Mouse (Mus musculus) MEL (cell line): Measurements from ENCODE around the gene Lrrc73.

Source experiments
- CTCF ChIP-seq, 3 experiments: IDR thresholded peaks in 2 of 3; conservative IDR thresholded peaks in 1 of 3; 2 replicates each; pipeline ENCODE4 v1.5.1; 2011 to 2012; ENCODE audit warnings: low read length in 3 of 3, low read depth in 2 of 3, mild to moderate bottlenecking in 2 of 3, improper control_type of control experiment in 1 of 3, inconsistent platforms in 1 of 3, mixed read lengths in 1 of 3, moderate library complexity in 1 of 3; ENCODE audit not compliant: control insufficient read depth in 1 of 3, insufficient read depth in 1 of 3, poor library complexity in 1 of 3, severe bottlenecking in 1 of 3
- EP300 ChIP-seq, 2 experiments: IDR thresholded peaks; 2 replicates each; pipeline ENCODE4 v1.6.1; 2011; ENCODE audit warnings: improper control_type of control experiment in 2 of 2, low read length in 2 of 2, low read depth in 1 of 2, mild to moderate bottlenecking in 1 of 2
- MXI1 ChIP-seq: IDR thresholded peaks from 2 replicates; pipeline ENCODE4 v1.6.1; 2011; ENCODE audit warnings: mild to moderate bottlenecking, low read depth, low read length, improper control_type of control experiment
- POLR2A ChIP-seq, 2 experiments: IDR thresholded peaks; 2 replicates each; pipeline ENCODE4 v1.6.1; 2011 to 2012; ENCODE audit warnings: low read length in 2 of 2, mild to moderate bottlenecking in 2 of 2, control low read depth in 1 of 2, improper control_type of control experiment in 1 of 2, low read depth in 1 of 2, moderate library complexity in 1 of 2; ENCODE audit not compliant: control insufficient read depth in 1 of 2, insufficient read depth in 1 of 2, poor library complexity in 1 of 2
- RCOR1 ChIP-seq: IDR thresholded peaks from 2 replicates; pipeline ENCODE4 v1.6.1; 2012; ENCODE audit warnings: low read depth, mild to moderate bottlenecking, inconsistent platforms, low read length, improper control_type of control experiment
- TCF12 ChIP-seq: IDR thresholded peaks from 2 replicates; pipeline ENCODE4 v1.6.1; 2014; ENCODE audit warnings: low read depth, mild to moderate bottlenecking, inconsistent platforms, low read length, improper control_type of control experiment, moderate library complexity
- UBTF ChIP-seq: IDR thresholded peaks from 2 replicates; pipeline ENCODE4 v1.6.1; 2012; ENCODE audit warnings: low read depth, mild to moderate bottlenecking, inconsistent platforms, low read length, improper control_type of control experiment, moderate library complexity, borderline replicate concordance; ENCODE audit not compliant: insufficient read depth
- USF1 ChIP-seq: IDR thresholded peaks from 2 replicates; pipeline ENCODE4 v1.6.1; 2014; ENCODE audit warnings: low read depth, mild to moderate bottlenecking, inconsistent platforms, low read length, improper control_type of control experiment, moderate library complexity

GRCm38 (mm10) chr17:46259675-46260074 is 6.3 kb downstream of the Lrrc73 start:
- TF ChIP-seq UBTF (no peak), CTCF (IDR thresholded peaks at IDR 0.05 in 2 of 3, conservative IDR thresholded peaks at IDR 0.05 in 1 of 3; ENCODE audit: control insufficient read depth in 1 of 3, insufficient read depth in 1 of 3, low read depth in 2 of 3, low read length in 3 of 3, poor library complexity in 1 of 3, severe bottlenecking in 1 of 3) (no peak), USF1 (no peak), RCOR1 (no peak), TCF12 (no peak), MXI1 (no peak), EP300 (IDR thresholded peaks at IDR 0.05; ENCODE audit: low read depth in 1 of 2, low read length in 2 of 2) (no peak), POLR2A (IDR thresholded peaks at IDR 0.05; ENCODE audit: control insufficient read depth in 1 of 2, insufficient read depth in 1 of 2, low read depth in 1 of 2, low read length in 2 of 2, poor library complexity in 1 of 2) (no peak)
